In genomic region chr7:121392740-121392993, GRCm38 (mm10) we compare ENCODE assay signal across 9 mouse cellular contexts. TPM values are rescaled to one million over a fixed set of nuclear protein-coding genes. Genes with fewer than 3 reads are reported as not detected.
DNase-seq lines count a peak whose midpoint lies in the region; ATAC-seq lines count a peak whose summit lies in the region.
"Had no signal": no experiment of that assay in that cellular context is flagged by ENCODE, and none has a peak within 500 bp of the region (broad histone marks: within the 10 kb centered on the region; RNA-seq: fewer than 3 reads in every experiment).

No protein-coding gene starts in this region.

- 0 out of 2 replicates have a peak, but pooled peaks cover 5% of the 10 kb centered on the region for H3K4me1 ChIP-seq in kidney, embryonic 14.5 days (ENCODE audit: control insufficient read depth, insufficient read depth, low read length)
- peaks cover 15% of the 10 kb centered on the region for H3K4me1 ChIP-seq in forebrain, embryonic 15.5 days
- H3K4me1 ChIP-seq in midbrain, embryonic 11.5 days (ENCODE audit: control insufficient read depth, insufficient read depth, low read length), result peaks cover 10% of the 10 kb centered on the region

- no peaks in the 10 kb centered on the region for H3K9me3 ChIP-seq in kidney, embryonic 14.5 days (ENCODE audit: control insufficient read depth, low read length)
- H3K9me3 ChIP-seq in forebrain, embryonic 15.5 days, result no peaks in the 10 kb centered on the region
- H3K9me3 ChIP-seq in midbrain, embryonic 11.5 days (ENCODE audit: control insufficient read depth, low read length), result no peaks in the 10 kb centered on the region

- whole genome bisulfite sequencing in kidney, embryonic 14.5 days, result under 1% methylated on average over 28 of the region's 28 CpGs
- WGBS in forebrain, embryonic 15.5 days, result under 1% methylated on average over 28 of the region's 28 CpGs
- WGBS in midbrain, embryonic 11.5 days, result under 1% methylated on average over 19 of the region's 28 CpGs

- H3K4me2 ChIP-seq in kidney, embryonic 14.5 days (replicated peaks; ENCODE audit: low read depth, low read length), result peak overlapping the region; percentile 40
- peak overlapping the region; percentile 82 for H3K4me2 ChIP-seq in forebrain, embryonic 15.5 days (replicated peaks)
- peak overlapping the region; percentile 59 for H3K4me2 ChIP-seq in midbrain, embryonic 11.5 days

- no peak for DNase-seq in kidney, adult 18-20 months
- DNase-seq in R1 (ENCODE audit: low read depth, low spot score), result peak; percentile 24
- DNase-seq in midbrain, embryonic 11.5 days (ENCODE audit: low spot score, missing footprints), result no peak
- no peak for DNase-seq in cerebellum, postnatal 14 days
- DNase-seq in MN1 (ENCODE audit: low spot score), result no peak
- no peak for DNase-seq in cerebellum, adult 18-20 months
- DNase-seq: lung, postnatal 4 days had no signal

- H3K36me3 ChIP-seq in kidney, embryonic 14.5 days (ENCODE audit: control insufficient read depth, insufficient read depth, low read length), result no peaks in the 10 kb centered on the region
- H3K36me3 ChIP-seq in forebrain, embryonic 15.5 days, result no peaks in the 10 kb centered on the region
- H3K36me3 ChIP-seq in midbrain, embryonic 11.5 days (ENCODE audit: control insufficient read depth, insufficient read depth, low read length), result no peaks in the 10 kb centered on the region

- peak overlapping the region; percentile 28 for H3K4me3 ChIP-seq in kidney, embryonic 14.5 days (ENCODE audit: low read length)
- peak overlapping the region; percentile 45 for H3K4me3 ChIP-seq in forebrain, embryonic 15.5 days
- peak overlapping the region; percentile 32 for H3K4me3 ChIP-seq in midbrain, embryonic 11.5 days (ENCODE audit: low read depth, low read length)

- ATAC-seq in kidney, embryonic 14.5 days (ENCODE audit: low FRiP score, low TSS enrichment), result no peak; the same call in 1 of the 2 replicates
- ATAC-seq in forebrain, embryonic 15.5 days (replicated peaks), result no peak
- peak; percentile 49; the same call in 1 of the 2 replicates for ATAC-seq in midbrain, embryonic 11.5 days (ENCODE audit: low FRiP score)

- H3K27me3 ChIP-seq in kidney, embryonic 14.5 days (ENCODE audit: control insufficient read depth, insufficient read depth, low read length), result peaks cover 35% of the 10 kb centered on the region
- H3K27me3 ChIP-seq in forebrain, embryonic 15.5 days, result peaks cover 46% of the 10 kb centered on the region
- H3K27me3 ChIP-seq in midbrain, embryonic 11.5 days (ENCODE audit: control insufficient read depth, insufficient read depth, low read length), result peaks cover 30% of the 10 kb centered on the region

- no peak overlapping the region for H3K27ac ChIP-seq in kidney, embryonic 14.5 days (ENCODE audit: low read depth, low read length)
- H3K27ac ChIP-seq in forebrain, embryonic 15.5 days (replicated peaks), result no peak overlapping the region
- H3K27ac ChIP-seq in midbrain, embryonic 11.5 days (ENCODE audit: low read depth, low read length), result no peak overlapping the region

- H3K9ac ChIP-seq in kidney, embryonic 14.5 days (ENCODE audit: low read depth, low read length), result no peak overlapping the region
- peak overlapping the region; percentile 31 for H3K9ac ChIP-seq in forebrain, embryonic 15.5 days (replicated peaks)
- H3K9ac ChIP-seq in midbrain, embryonic 11.5 days (ENCODE audit: low read length), result no peak overlapping the region

RNA-seq across cellular contexts. Expression of gene Hs3st2, which starts 1.0 kb away (rescaled TPM):
- polyA plus RNA-seq in kidney, embryonic 14.5 days (2014; fragmentation: Nextera tagmentation; extraction: Ambion mirVana), result 0.43 and 1.1 TPM in 2 replicates
- 12.7 and 15.5 TPM in 2 replicates for polyA plus RNA-seq in forebrain, embryonic 15.5 days (2015; fragmentation: Nextera tagmentation; extraction: Ambion mirVana)
- 0.70 and 1.2 TPM in 2 replicates for polyA plus RNA-seq in midbrain, embryonic 11.5 days (2014; fragmentation: Nextera tagmentation; extraction: Ambion mirVana)
